Mouse (Mus musculus): ENCODE results near the gene Neo1. TPM values are rescaled to one million over a fixed set of nuclear protein-coding genes. Genes with fewer than 3 reads are reported as not detected.

Neo1 gene
- 1.7 and 1.8 TPM in 2 replicates for polyA plus RNA-seq (2015; fragmentation: Nextera tagmentation; extraction: Ambion mirVana)

DNA sequence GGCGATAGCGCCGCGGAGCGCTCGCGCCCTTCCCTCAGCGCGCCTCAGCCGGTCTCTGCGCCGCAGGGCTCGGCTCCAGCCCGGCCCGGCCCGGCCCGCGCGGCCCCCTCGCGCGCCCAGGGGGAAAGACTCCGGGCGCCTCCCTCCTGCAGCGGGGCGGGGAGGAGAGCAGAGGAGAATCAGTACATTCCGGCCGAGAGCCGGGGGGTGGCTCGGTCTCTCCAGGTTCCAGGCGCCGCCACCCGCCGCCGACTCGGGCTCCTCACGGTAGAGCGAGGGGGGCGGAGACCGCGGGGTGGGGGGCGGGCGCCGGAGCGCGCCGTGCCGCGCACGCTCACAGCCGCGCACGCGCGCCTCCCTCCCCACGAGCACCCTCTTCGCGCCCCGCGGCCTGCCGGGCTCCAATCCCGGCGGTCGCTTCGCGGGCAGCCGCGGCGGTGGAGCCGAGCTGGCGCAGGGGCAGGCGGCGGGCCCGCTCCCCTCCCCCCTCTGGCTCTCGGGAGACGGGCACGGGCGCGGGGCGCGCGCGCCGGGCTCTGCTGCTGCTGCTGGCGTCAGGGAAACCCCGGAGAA is at the start of gene Neo1:
Gene Neo1, minus strand, starts transcription at position 283 of the 573 bp plus-strand sequence.
- peak; percentile 75 for ATAC-seq (ENCODE audit: insufficient read depth)
- Histone ChIP-seq H3K4me2 (peak within 1 kb of the TSS; percentile 64), H3K4me3 (replicated peaks) (peak within 1 kb of the TSS; percentile 60), H3K9ac (peak within 1 kb of the TSS; percentile 30), H3K36me3 (replicated peaks) (no peaks in the 10 kb centered on the region), H3K9me3 (replicated peaks) (no peaks in the 10 kb centered on the region), H3K4me1 (replicated peaks) (no peaks in the 10 kb centered on the region), H3K27me3 (peaks cover 69% of the 10 kb centered on the region), H3K27ac (replicated peaks) (peak within 1 kb of the TSS; percentile 74)
- WGBS (ENCODE audit: insufficient replicate concordance): 0% methylated on average over 57 of the region's 86 CpGs

DNA sequence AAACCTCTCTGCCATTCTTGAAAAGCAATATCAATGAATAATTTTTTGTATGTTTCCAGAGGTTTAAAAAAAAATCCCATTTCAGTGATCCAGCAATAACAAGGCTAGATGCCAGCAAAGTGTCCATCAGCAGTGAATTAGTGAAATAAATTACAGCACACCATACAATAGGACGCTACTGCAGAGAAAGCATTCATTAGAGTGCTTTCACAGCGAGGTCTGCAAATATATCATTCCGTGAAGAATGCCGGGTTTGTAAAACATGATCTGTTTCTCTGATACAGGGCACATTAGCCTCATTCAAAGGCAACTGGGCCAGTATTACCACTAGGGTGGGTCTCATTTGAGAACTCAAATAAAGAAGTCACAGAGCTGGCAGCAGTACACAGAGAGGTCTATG is 39.4 kb upstream of the Neo1 start:
- H3K9ac ChIP-seq: no peak overlapping the region
- no peak overlapping the region for H3K4me3 ChIP-seq (replicated peaks)
- WGBS (ENCODE audit: insufficient replicate concordance): 68% methylated on average over 4 of the region's 4 CpGs
- H3K36me3 ChIP-seq (replicated peaks): no peaks in the 10 kb centered on the region
- no peaks in the 10 kb centered on the region for H3K9me3 ChIP-seq (replicated peaks)
- no peaks in the 10 kb centered on the region for H3K4me1 ChIP-seq (replicated peaks)
- no peaks in the 10 kb centered on the region for H3K27me3 ChIP-seq
- no peak for ATAC-seq (ENCODE audit: insufficient read depth)
- H3K27ac ChIP-seq (replicated peaks): no peak overlapping the region
- no peak overlapping the region for H3K4me2 ChIP-seq

DNA sequence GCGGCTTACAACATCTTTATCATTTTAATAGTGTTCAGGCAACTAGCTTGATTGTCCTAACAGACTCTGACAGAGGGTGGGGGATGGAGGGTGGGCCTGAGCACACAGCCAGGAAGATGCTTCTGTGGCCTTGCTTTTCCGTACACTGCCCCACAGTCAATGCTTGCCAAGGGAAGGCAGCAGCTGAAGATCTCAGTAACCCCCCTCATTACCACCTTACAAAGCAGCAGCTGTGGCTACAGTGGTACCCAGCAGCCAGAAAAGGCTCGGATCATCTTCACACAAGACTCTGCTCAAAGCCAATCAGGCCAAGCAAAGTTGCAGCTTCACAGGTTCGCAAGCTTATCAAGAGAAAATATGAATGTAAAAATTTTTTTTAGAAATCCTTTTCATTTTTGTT is 37.6 kb upstream of the Neo1 start:
- Histone ChIP-seq H3K9ac (no peak overlapping the region), H3K4me1 (replicated peaks) (no peaks in the 10 kb centered on the region), H3K36me3 (replicated peaks) (no peaks in the 10 kb centered on the region), H3K4me2 (no peak overlapping the region), H3K27me3 (no peaks in the 10 kb centered on the region), H3K4me3 (replicated peaks) (no peak overlapping the region), H3K27ac (replicated peaks) (no peak overlapping the region), H3K9me3 (replicated peaks) (no peaks in the 10 kb centered on the region)
- WGBS (ENCODE audit: insufficient replicate concordance): 58% methylated on average over 4 of the region's 4 CpGs
- no peak for ATAC-seq (ENCODE audit: insufficient read depth)

DNA sequence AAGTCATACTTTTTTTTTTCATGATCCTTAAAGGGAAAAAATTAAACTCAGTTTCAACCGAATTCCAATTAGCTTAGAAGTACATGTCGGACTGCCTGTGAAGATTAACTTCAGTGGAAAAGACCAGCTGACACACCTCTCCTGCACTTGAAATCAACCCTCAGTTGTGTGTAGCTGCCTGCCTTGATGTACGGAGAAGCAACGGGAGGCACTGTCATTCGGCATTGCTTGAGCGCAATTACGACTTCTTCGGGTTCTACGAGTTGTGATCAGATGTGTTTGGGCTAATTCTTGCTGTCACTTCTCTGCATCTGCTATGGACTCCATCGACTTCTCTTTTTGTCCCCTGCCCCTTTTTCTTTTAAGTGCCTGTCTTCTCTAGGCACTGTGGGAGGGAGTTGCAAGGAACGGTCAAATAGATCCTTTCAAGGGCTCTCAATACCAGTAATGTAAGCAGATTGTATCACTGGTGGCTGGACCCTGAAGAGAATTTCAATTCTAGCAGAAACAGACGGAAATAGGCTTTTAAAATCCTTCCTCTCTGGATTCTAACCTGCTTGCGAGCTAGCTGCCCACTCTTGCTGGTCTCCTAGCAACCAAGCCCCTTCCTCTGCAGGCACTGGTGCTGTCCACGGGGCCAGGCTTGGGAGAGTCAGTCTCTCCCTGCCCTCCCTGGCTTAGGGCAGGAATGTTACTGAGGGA is 36.0 kb upstream of the Neo1 start:
- H3K9ac ChIP-seq: no peak overlapping the region
- H3K9me3 ChIP-seq (replicated peaks): no peaks in the 10 kb centered on the region
- H3K36me3 ChIP-seq (replicated peaks): no peaks in the 10 kb centered on the region
- no peaks in the 10 kb centered on the region for H3K4me1 ChIP-seq (replicated peaks)
- WGBS (ENCODE audit: insufficient replicate concordance): 42% methylated on average over 14 of the region's 14 CpGs
- no peak overlapping the region for H3K27ac ChIP-seq (replicated peaks)
- H3K4me3 ChIP-seq (replicated peaks): no peak overlapping the region
- ATAC-seq (ENCODE audit: insufficient read depth): no peak
- H3K27me3 ChIP-seq: no peaks in the 10 kb centered on the region
- no peak overlapping the region for H3K4me2 ChIP-seq

DNA sequence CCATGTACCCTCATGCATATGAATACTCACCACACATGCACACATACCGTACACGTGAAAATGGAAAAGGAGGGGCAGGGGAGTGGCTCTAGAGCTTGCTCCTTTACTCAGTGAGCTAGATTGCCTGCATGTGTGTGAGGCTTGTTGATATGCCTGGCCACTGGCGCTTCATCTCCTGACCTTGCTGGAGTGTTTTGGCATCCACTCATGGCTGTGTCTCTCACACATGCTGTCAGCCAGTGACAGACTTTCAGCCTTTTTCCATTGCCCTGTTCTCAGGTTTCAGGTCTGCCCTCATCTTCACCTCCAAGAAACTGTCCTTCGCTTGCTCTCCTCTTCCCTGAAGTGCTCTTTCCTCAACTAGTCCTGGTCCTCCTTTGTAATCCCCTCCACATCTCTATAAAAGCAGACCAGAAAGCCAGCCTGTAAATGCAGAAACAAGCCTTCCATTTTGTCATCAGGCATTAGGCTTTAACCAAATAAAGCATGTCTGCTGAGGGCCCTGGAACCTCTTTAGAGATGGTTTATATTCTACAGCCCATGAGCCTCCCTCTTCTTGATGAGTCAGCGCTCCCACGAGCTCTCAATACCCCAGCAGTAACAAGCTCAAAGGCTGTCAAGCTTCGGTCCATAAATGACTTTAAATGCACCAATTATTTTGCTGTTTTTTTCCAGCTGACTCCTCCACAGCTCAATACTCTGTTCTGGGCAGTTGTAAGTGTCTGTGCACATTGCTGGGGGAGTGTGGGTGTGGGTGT is 35.2 kb upstream of the Neo1 start:
- Histone ChIP-seq H3K9ac (no peak overlapping the region), H3K27ac (replicated peaks) (no peak overlapping the region), H3K4me1 (replicated peaks) (no peaks in the 10 kb centered on the region), H3K9me3 (replicated peaks) (no peaks in the 10 kb centered on the region), H3K36me3 (replicated peaks) (no peaks in the 10 kb centered on the region), H3K4me2 (no peak overlapping the region), H3K4me3 (replicated peaks) (no peak overlapping the region), H3K27me3 (no peaks in the 10 kb centered on the region)
- WGBS (ENCODE audit: insufficient replicate concordance): 58% methylated on average over 7 of the region's 7 CpGs
- no peak for ATAC-seq (ENCODE audit: insufficient read depth)

DNA sequence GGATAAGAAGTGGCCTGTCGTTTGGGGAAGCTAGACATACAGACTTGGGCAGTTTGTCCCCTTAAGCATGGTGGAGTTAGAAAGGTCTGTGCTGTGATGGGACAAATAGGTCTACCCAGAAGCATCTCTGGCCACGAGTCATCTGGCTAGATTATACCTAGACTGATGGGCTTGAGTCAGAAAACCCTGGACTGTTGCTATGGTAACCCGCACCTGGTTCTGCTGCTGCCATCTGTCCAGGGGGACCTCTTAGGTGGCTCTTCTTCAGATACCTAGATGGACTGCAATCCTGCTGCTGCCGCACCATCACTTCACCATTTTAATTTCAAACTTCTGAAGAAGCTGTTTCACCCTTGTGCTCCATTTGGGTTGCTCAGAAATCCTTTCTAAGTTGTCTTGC is 34.0 kb upstream of the Neo1 start:
- WGBS (ENCODE audit: insufficient replicate concordance): 59% methylated on average over 4 of the region's 4 CpGs
- Histone ChIP-seq H3K9ac (no peak overlapping the region), H3K9me3 (replicated peaks) (no peaks in the 10 kb centered on the region), H3K4me3 (replicated peaks) (no peak overlapping the region), H3K27me3 (no peaks in the 10 kb centered on the region), H3K27ac (replicated peaks) (no peak overlapping the region), H3K4me2 (no peak overlapping the region), H3K36me3 (replicated peaks) (no peaks in the 10 kb centered on the region), H3K4me1 (replicated peaks) (no peaks in the 10 kb centered on the region)
- ATAC-seq (ENCODE audit: insufficient read depth): no peak

DNA sequence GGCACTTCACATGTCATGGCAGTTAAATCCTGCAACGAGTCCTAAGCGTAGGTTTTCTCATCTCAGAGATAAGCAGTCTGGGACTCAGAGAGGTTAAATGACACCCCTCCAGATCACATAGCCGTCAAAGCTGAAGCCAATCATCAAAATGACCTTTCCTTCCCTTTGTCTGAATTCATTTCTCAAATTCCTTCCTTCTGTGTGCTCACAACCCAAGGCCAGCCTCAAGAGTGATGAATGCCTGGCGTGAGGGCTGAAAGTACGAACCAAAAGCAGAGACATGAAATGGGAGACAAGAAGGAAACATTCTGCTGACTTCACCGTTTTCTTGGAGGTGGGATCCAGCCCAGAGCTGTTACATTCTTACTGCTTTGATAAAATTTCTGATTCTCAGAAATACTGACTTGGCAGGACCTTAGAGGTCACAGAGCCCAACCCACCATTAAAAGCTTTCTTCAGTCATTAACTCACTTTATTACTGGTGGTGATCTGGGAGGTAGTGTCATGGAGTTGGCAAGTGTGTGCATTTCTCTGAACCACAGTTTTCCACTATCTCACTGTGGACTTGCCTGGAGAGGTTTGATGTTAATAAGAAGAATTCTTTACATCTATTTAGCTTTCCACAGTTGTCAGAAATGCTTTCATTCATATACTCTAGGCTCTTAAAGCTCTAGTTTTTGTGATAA is 29.5 kb upstream of the Neo1 start:
- Histone ChIP-seq H3K4me3 (replicated peaks) (no peak overlapping the region), H3K4me1 (replicated peaks) (no peaks in the 10 kb centered on the region; the same call in 1 of the 2 replicates), H3K27ac (replicated peaks) (no peak overlapping the region), H3K4me2 (no peak overlapping the region), H3K27me3 (no peaks in the 10 kb centered on the region), H3K9me3 (replicated peaks) (no peaks in the 10 kb centered on the region), H3K9ac (no peak overlapping the region), H3K36me3 (replicated peaks) (no peaks in the 10 kb centered on the region)
- ATAC-seq (ENCODE audit: insufficient read depth): no peak
- 41% methylated on average over 6 of the region's 6 CpGs for WGBS (ENCODE audit: insufficient replicate concordance)

DNA sequence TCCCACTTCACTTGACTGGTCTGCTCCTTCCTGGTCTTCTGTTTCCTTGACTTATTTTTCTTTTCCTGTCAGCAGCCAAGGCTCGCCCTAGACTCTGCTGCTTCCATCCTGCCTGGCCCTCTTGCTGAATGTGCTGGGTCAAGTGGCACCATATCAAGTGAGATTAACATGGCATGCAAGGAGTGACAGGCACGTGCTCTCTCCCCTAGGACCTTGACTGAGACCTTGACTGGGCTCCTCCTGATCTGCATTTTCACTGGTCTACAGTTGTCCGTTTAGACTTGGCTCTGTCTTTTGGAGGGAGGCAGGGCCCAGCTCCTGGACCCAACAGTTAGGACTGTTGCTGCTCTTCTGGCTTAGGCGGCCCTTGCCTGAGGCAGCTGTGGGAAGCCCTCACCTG is 26.2 kb upstream of the Neo1 start:
- no peaks in the 10 kb centered on the region for H3K27me3 ChIP-seq
- H3K4me3 ChIP-seq (replicated peaks): no peak overlapping the region
- no peaks in the 10 kb centered on the region for H3K9me3 ChIP-seq (replicated peaks)
- no peak overlapping the region for H3K9ac ChIP-seq
- no peaks in the 10 kb centered on the region; the same call in 1 of the 2 replicates for H3K4me1 ChIP-seq (replicated peaks)
- no peaks in the 10 kb centered on the region for H3K36me3 ChIP-seq (replicated peaks)
- WGBS (ENCODE audit: insufficient replicate concordance): 38% methylated on average over 4 of the region's 4 CpGs
- no peak overlapping the region for H3K4me2 ChIP-seq
- no peak overlapping the region for H3K27ac ChIP-seq (replicated peaks)
- no peak for ATAC-seq (ENCODE audit: insufficient read depth)

DNA sequence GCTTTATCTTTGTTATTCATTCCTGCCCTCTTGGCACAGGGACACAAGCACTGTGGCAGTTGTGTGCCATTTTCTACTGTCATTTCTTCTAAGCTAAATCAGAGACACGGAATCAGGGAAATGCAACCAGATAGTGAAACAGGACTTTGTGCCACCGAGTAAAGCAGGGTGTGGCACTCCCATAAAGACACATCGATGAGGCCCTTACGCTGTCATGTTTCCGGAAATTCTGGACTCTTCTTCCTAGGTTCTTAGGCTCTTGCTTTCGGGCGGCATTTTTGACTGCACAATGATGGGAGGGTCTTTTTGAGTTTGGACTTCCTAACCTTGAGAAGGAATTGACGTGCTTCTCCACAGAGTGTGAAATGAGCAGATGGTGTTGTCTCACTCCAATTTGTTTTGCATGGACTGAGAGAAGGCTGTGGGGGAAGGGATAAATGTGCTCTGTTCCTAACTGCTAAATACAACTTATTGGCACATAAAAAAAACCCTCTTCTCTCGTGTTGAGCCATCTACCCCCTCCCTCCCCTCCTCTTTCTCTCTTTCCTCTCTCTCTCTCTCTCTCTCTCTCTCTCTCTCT is 23.9 kb upstream of the Neo1 start:
- Histone ChIP-seq H3K4me3 (replicated peaks) (no peak overlapping the region), H3K27ac (replicated peaks) (no peak overlapping the region), H3K27me3 (no peaks in the 10 kb centered on the region), H3K4me2 (no peak overlapping the region), H3K4me1 (replicated peaks) (no peaks in the 10 kb centered on the region; the same call in 1 of the 2 replicates), H3K9me3 (replicated peaks) (no peaks in the 10 kb centered on the region), H3K36me3 (replicated peaks) (no peaks in the 10 kb centered on the region), H3K9ac (no peak overlapping the region)
- ATAC-seq (ENCODE audit: insufficient read depth): no peak
- 60% methylated on average over 9 of the region's 9 CpGs for WGBS (ENCODE audit: insufficient replicate concordance)

DNA sequence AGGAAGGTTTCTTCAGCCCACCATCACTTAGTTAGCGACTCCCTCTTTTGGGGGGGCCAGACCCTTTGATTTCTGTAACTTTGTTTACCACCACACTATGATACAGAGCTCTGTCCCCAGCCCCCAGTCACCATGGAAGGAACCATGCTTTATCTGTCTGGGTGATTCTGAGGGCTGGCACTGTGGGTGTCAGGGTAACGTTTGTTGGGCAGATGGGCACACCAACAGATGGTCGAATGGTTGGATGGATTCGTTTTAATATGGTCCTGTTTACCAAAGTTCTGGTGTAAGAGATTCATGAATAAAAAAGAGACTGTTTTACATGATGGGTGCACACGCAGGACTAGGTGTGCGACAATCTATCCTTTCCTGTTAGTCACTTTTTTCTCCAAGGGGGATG is 22.9 kb upstream of the Neo1 start:
- H3K4me3 ChIP-seq (replicated peaks): no peak overlapping the region
- 61% methylated on average over 6 of the region's 6 CpGs for WGBS (ENCODE audit: insufficient replicate concordance)
- no peak for ATAC-seq (ENCODE audit: insufficient read depth)
- H3K27ac ChIP-seq (replicated peaks): no peak overlapping the region
- H3K4me1 ChIP-seq (replicated peaks): no peaks in the 10 kb centered on the region; the same call in 1 of the 2 replicates
- no peaks in the 10 kb centered on the region for H3K9me3 ChIP-seq (replicated peaks)
- no peak overlapping the region for H3K9ac ChIP-seq
- no peaks in the 10 kb centered on the region for H3K27me3 ChIP-seq
- no peaks in the 10 kb centered on the region for H3K36me3 ChIP-seq (replicated peaks)
- H3K4me2 ChIP-seq: no peak overlapping the region

DNA sequence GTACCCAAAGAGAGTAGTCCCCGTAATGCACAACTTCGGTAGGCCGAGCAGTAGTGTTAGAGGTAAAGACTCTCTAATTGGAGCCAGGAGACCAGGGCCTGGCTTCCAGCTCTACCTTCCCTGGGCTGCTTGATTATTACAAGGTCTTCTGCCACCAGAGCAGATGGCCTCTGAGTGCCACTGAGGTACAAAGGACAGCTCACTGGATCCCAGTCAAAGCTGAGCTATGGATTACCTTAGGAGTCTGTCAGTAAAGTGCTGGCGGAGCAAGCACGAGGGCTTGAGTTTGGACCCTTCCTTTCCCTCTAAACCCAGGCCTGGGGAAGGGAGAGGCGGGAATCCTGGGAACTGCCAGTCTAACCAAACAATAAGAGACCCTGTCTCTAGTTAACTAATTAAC is 21.8 kb upstream of the Neo1 start:
- H3K9me3 ChIP-seq (replicated peaks): no peaks in the 10 kb centered on the region
- no peaks in the 10 kb centered on the region for H3K27me3 ChIP-seq
- no peak overlapping the region for H3K27ac ChIP-seq (replicated peaks)
- no peaks in the 10 kb centered on the region; the same call in 1 of the 2 replicates for H3K4me1 ChIP-seq (replicated peaks)
- H3K4me2 ChIP-seq: no peak overlapping the region
- no peak overlapping the region for H3K9ac ChIP-seq
- ATAC-seq (ENCODE audit: insufficient read depth): no peak
- no peak overlapping the region for H3K4me3 ChIP-seq (replicated peaks)
- 64% methylated on average over 6 of the region's 6 CpGs for WGBS (ENCODE audit: insufficient replicate concordance)
- no peaks in the 10 kb centered on the region for H3K36me3 ChIP-seq (replicated peaks)

All from liver, embryonic 15.5 days (tissue).